Mouse (Mus musculus) cerebellum, adult 2 months (tissue): Measurements from ENCODE around the gene Grn.

ENCODE experiments used
- CTCF ChIP-seq: fragments of 200-500 bp; IDR thresholded peaks from 2 replicates; pipeline ENCODE4 v1.5.1; 2011; ENCODE audit warnings: low read depth, mild to moderate bottlenecking, control low read depth, low read length, moderate library complexity, borderline replicate concordance; ENCODE audit not compliant: insufficient read depth
- POLR2A ChIP-seq: fragments of 200-500 bp; IDR thresholded peaks from 2 replicates; pipeline ENCODE4 v1.6.1; 2011; ENCODE audit warnings: low read length, control low read depth, borderline replicate concordance; ENCODE audit not compliant: insufficient read depth

GRCm38 (mm10) chr11:102399107-102399506 lies 31.0 kb upstream of the Grn start:
- TF ChIP-seq POLR2A, result no peak
- TF ChIP-seq CTCF, result no peak
